Mouse (Mus musculus) MEL (cell line): ENCODE data around the gene Numbl. TPM values are rescaled to one million over a fixed set of nuclear protein-coding genes. Genes with fewer than 3 reads are reported as not detected.

ENCODE experiments used
- DNase-seq: peaks from one replicate; pipeline ENCODE4 v3.0.0; 2011; ENCODE audit warnings: low read depth, low spot score
- H3K27ac ChIP-seq: 2 replicates; pipeline ENCODE4 v1.5.1; 2012; ENCODE audit warnings: low read depth, mild to moderate bottlenecking, control low read depth, low read length, moderate library complexity; ENCODE audit not compliant: control insufficient read depth
- H3K27me3 ChIP-seq, 2 experiments: fragments of 150-350 bp in 1 of 2; sonication (generic) in 1 of 2; 2 replicates each; pipeline ENCODE4 v1.6.1; 2012; ENCODE audit warnings: low read length in 2 of 2, mild to moderate bottlenecking in 2 of 2, improper control_type of control experiment in 1 of 2, moderate library complexity in 1 of 2; ENCODE audit not compliant: insufficient read depth in 2 of 2, control insufficient read depth in 1 of 2
- H3K36me3 ChIP-seq, 2 experiments: 2 replicates each; pipeline ENCODE4 v1.6.1; 2012 to 2014; ENCODE audit warnings: low read length in 2 of 2, improper control_type of control experiment in 1 of 2, inconsistent platforms in 1 of 2, mild to moderate bottlenecking in 1 of 2; ENCODE audit not compliant: insufficient read depth in 2 of 2, control insufficient read depth in 1 of 2
- H3K4me1 ChIP-seq, 2 experiments: fragments of 150-350 bp in 1 of 2; sonication (generic) in 1 of 2; 2 replicates each; pipeline ENCODE4 v1.6.1; 2012; ENCODE audit warnings: low read length in 2 of 2, improper control_type of control experiment in 1 of 2, mild to moderate bottlenecking in 1 of 2; ENCODE audit not compliant: insufficient read depth in 2 of 2, control insufficient read depth in 1 of 2
- H3K4me3 ChIP-seq, 2 experiments: fragments of 150-350 bp in 1 of 2; sonication (generic) in 1 of 2; 2 replicates each; pipeline ENCODE4 v1.5.1; 2012; ENCODE audit warnings: low read depth in 2 of 2, low read length in 2 of 2, mild to moderate bottlenecking in 2 of 2, moderate library complexity in 2 of 2, control low read depth in 1 of 2, improper control_type of control experiment in 1 of 2; ENCODE audit not compliant: control insufficient read depth in 1 of 2, insufficient read depth in 1 of 2
- H3K79me2 ChIP-seq: 2 replicates; pipeline ENCODE4 v1.6.1; 2012; ENCODE audit warnings: mild to moderate bottlenecking, low read length, moderate library complexity; ENCODE audit not compliant: control insufficient read depth, poor library complexity, insufficient read depth
- H3K9ac ChIP-seq: 2 replicates; pipeline ENCODE4 v1.6.1; 2012; ENCODE audit warnings: low read depth, mild to moderate bottlenecking, control low read depth, low read length, moderate library complexity; ENCODE audit not compliant: control insufficient read depth, poor library complexity, severe bottlenecking
- H3K9me3 ChIP-seq: fragments of 150-350 bp; sonication (generic); replicated peaks from 2 replicates; pipeline ENCODE4 v1.6.1; 2012; ENCODE audit warnings: mild to moderate bottlenecking, low read length, improper control_type of control experiment, moderate library complexity; ENCODE audit not compliant: insufficient read depth
- BHLHE40 ChIP-seq: IDR thresholded peaks from 2 replicates; pipeline ENCODE4 v1.6.1; 2012; ENCODE audit warnings: low read depth, mild to moderate bottlenecking, inconsistent platforms, low read length, improper control_type of control experiment, borderline replicate concordance
- CHD1 ChIP-seq: IDR thresholded peaks from 2 replicates; pipeline ENCODE4 v1.6.1; 2012; ENCODE audit warnings: low read depth, mild to moderate bottlenecking, inconsistent platforms, low read length, improper control_type of control experiment
- CHD2 ChIP-seq: IDR thresholded peaks from 2 replicates; pipeline ENCODE4 v1.6.1; 2011; ENCODE audit warnings: low read length, improper control_type of control experiment
- CTCF ChIP-seq, 3 experiments: IDR thresholded peaks in 2 of 3; conservative IDR thresholded peaks in 1 of 3; 2 replicates each; pipeline ENCODE4 v1.5.1; 2011 to 2012; ENCODE audit warnings: low read length in 3 of 3, low read depth in 2 of 3, mild to moderate bottlenecking in 2 of 3, improper control_type of control experiment in 1 of 3, inconsistent platforms in 1 of 3, mixed read lengths in 1 of 3, moderate library complexity in 1 of 3; ENCODE audit not compliant: control insufficient read depth in 1 of 3, insufficient read depth in 1 of 3, poor library complexity in 1 of 3, severe bottlenecking in 1 of 3
- EP300 ChIP-seq, 2 experiments: IDR thresholded peaks; 2 replicates each; pipeline ENCODE4 v1.6.1; 2011; ENCODE audit warnings: improper control_type of control experiment in 2 of 2, low read length in 2 of 2, low read depth in 1 of 2, mild to moderate bottlenecking in 1 of 2
- HCFC1 ChIP-seq: IDR thresholded peaks from 2 replicates; pipeline ENCODE4 v1.6.1; 2012; ENCODE audit warnings: low read depth, mild to moderate bottlenecking, inconsistent platforms, low read length, improper control_type of control experiment, moderate library complexity
- JUND ChIP-seq: IDR thresholded peaks from 2 replicates; pipeline ENCODE4 v1.6.1; 2011; ENCODE audit warnings: low read depth, mild to moderate bottlenecking, improper control_type of control experiment, low read length
- KAT2A ChIP-seq: conservative IDR thresholded peaks from 2 replicates; pipeline ENCODE4 v1.6.1; 2012; ENCODE audit warnings: low read depth, low read length, improper control_type of control experiment, inconsistent platforms
- MAZ ChIP-seq: IDR thresholded peaks from 2 replicates; pipeline ENCODE4 v1.6.1; 2012; ENCODE audit warnings: low read depth, mild to moderate bottlenecking, inconsistent platforms, low read length, improper control_type of control experiment
- MEF2A ChIP-seq: IDR thresholded peaks from 2 replicates; pipeline ENCODE4 v1.6.1; 2014; ENCODE audit warnings: low read depth, mild to moderate bottlenecking, inconsistent platforms, low read length, improper control_type of control experiment; ENCODE audit not compliant: poor library complexity, insufficient replicate concordance, severe bottlenecking; ENCODE audit errors: extremely low read depth
- MYC ChIP-seq: IDR thresholded peaks from 2 replicates; pipeline ENCODE4 v1.6.1; 2011; ENCODE audit warnings: low read depth, mild to moderate bottlenecking, low read length, improper control_type of control experiment, moderate library complexity
- POLR2AphosphoS5 ChIP-seq: IDR thresholded peaks from 2 replicates; pipeline ENCODE4 v1.6.1; 2012; ENCODE audit warnings: low read depth, borderline replicate concordance, mild to moderate bottlenecking, inconsistent platforms, low read length, moderate library complexity, mixed read lengths
- RAD21 ChIP-seq: IDR thresholded peaks from 2 replicates; pipeline ENCODE4 v1.6.1; 2011; ENCODE audit warnings: mild to moderate bottlenecking, low read depth, low read length, improper control_type of control experiment
- SMC3 ChIP-seq: IDR thresholded peaks from 2 replicates; pipeline ENCODE4 v1.6.1; 2011; ENCODE audit warnings: low read depth, low read length, improper control_type of control experiment
- TAL1 ChIP-seq: IDR thresholded peaks from 2 replicates; pipeline ENCODE4 v1.6.1; 2012; ENCODE audit warnings: mild to moderate bottlenecking, inconsistent platforms, low read length, moderate library complexity, mixed read lengths
- TBP ChIP-seq: IDR thresholded peaks from 2 replicates; pipeline ENCODE4 v1.8.0; 2011; ENCODE audit warnings: low read depth, low read length, improper control_type of control experiment
- USF2 ChIP-seq, 2 experiments: IDR thresholded peaks; 2 replicates each; pipeline ENCODE4 v1.6.1; 2011 to 2012; ENCODE audit warnings: improper control_type of control experiment in 2 of 2, low read length in 2 of 2, borderline replicate concordance in 1 of 2, inconsistent platforms in 1 of 2, low read depth in 1 of 2, mild to moderate bottlenecking in 1 of 2; ENCODE audit not compliant: insufficient read depth in 1 of 2
- ZKSCAN1 ChIP-seq: IDR thresholded peaks from 2 replicates; pipeline ENCODE4 v1.6.1; 2012; ENCODE audit warnings: low read depth, mild to moderate bottlenecking, inconsistent platforms, low read length, improper control_type of control experiment, moderate library complexity
- ZMIZ1 ChIP-seq: IDR thresholded peaks from 2 replicates; pipeline ENCODE4 v1.6.1; 2012; ENCODE audit warnings: low read depth, mild to moderate bottlenecking, inconsistent platforms, low read length, improper control_type of control experiment, moderate library complexity
- polyA plus RNA-seq, 2 experiments: library from polyadenylated mRNA; stranded (reverse) in 1 of 2; unstranded in 1 of 2; fragments of >175 nt in 1 of 2; fragments of >200 nt in 1 of 2; gene quantifications; 2 replicates each; pipeline versions ENCODE4 v1.2.1 to v1.2.4; 2012; ENCODE audit warnings: low replicate concordance in 2 of 2, low read depth in 1 of 2; ENCODE audit not compliant: insufficient read length in 2 of 2, insufficient read depth in 1 of 2, missing spikeins in 1 of 2
- total RNA-seq: library from RNA; depleted of rRNA; stranded (reverse); fragments of 300-350 nt; gene quantifications from 2 replicates; pipeline ENCODE4 v1.2.3, GENCODE M21; 2012

Numbl gene
- total and polyA plus RNA-seq, 3 experiments = 2.2 to 10.6 TPM; not detected in 1

GRCm38 (mm10) chr7:27291795-27292466, 33.7 kb downstream of the Numbl start:
- TF ChIP-seq KAT2A = no peak
- no peak for TF ChIP-seq MEF2A
- no peak for TF ChIP-seq HCFC1
- no peak for TF ChIP-seq ZMIZ1
- no peak for TF ChIP-seq MYC
- no peak for TF ChIP-seq POLR2AphosphoS5
- TF ChIP-seq MAZ = no peak
- TF ChIP-seq CHD1 = no peak
- Histone ChIP-seq H3K36me3 (no peaks in the 10 kb centered on the region), H3K79me2 (no peaks in the 10 kb centered on the region), H3K4me3 (no peak overlapping the region), H3K9me3 (no peaks in the 10 kb centered on the region), H3K9ac (no peak overlapping the region), H3K27me3 (peaks cover 0 to 2% of the 10 kb centered on the region in 2 experiments; a peak in 1 of 4 replicates), H3K4me1 (no peaks in the 10 kb centered on the region), H3K27ac (no peak overlapping the region)
- DNase-seq = no peak

DNA sequence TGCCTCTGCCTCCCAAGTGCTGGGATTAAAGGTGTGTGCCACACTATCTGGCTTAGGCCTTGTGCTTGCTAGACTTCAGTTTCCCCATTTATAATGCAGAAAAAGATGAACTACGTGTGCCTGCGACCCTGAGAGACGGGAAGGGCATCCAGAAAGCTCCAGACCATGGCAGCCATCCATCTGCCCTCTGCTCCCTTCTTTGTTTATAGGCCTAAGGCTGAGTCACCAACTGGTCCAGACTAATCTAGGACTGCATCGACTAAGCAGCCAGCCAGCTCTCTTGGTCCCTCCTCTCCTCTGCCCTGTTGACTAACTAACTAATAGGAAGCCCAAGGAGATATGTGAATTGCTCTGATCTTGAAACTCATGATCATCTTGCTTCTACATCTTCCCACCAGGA, 37.7 kb downstream of the Numbl start:
- peaks cover 0 to 2% of the 10 kb centered on the region in 2 experiments; a peak in 1 of 4 replicates for H3K27me3 ChIP-seq
- H3K9ac ChIP-seq = no peak overlapping the region
- DNase-seq = no peak
- no peak overlapping the region for H3K4me3 ChIP-seq
- TF ChIP-seq CHD2 = no peak
- no peak for TF ChIP-seq ZKSCAN1
- H3K27ac ChIP-seq = no peak overlapping the region
- H3K4me1 ChIP-seq = no peaks in the 10 kb centered on the region
- no peaks in the 10 kb centered on the region for H3K79me2 ChIP-seq
- no peaks in the 10 kb centered on the region for H3K9me3 ChIP-seq
- H3K36me3 ChIP-seq = no peaks in the 10 kb centered on the region

GRCm38 (mm10) chr7:27296518-27296917, 38.3 kb downstream of the Numbl start:
- H3K27me3 ChIP-seq = peaks cover 0 to 2% of the 10 kb centered on the region in 2 experiments; a peak in 1 of 4 replicates
- H3K9ac ChIP-seq = no peak overlapping the region
- no peaks in the 10 kb centered on the region for H3K36me3 ChIP-seq
- no peak overlapping the region for H3K27ac ChIP-seq
- H3K4me1 ChIP-seq = no peaks in the 10 kb centered on the region
- peak; percentile 44; the same call in 1 of the 2 replicates for TF ChIP-seq TBP
- TF ChIP-seq BHLHE40 = no peak
- TF ChIP-seq JUND = no peak
- peak in 2 of 3 experiments; percentile 31 to 52; a peak in 3 of 6 replicates for TF ChIP-seq CTCF (IDR thresholded peaks at IDR 0.05 in 2 of 3, conservative IDR thresholded peaks at IDR 0.05 in 1 of 3; ENCODE audit: control insufficient read depth in 1 of 3, insufficient read depth in 1 of 3, low read depth in 2 of 3, low read length in 3 of 3, poor library complexity in 1 of 3, severe bottlenecking in 1 of 3)
- peak; percentile 54 for TF ChIP-seq RAD21
- TF ChIP-seq EP300 (IDR thresholded peaks at IDR 0.05; ENCODE audit: low read depth in 1 of 2, low read length in 2 of 2) = no peak
- TF ChIP-seq USF2 (IDR thresholded peaks at IDR 0.05; ENCODE audit: borderline replicate concordance in 1 of 2, insufficient read depth in 1 of 2, low read depth in 1 of 2, low read length in 2 of 2) = no peak
- no peak for TF ChIP-seq CHD2
- no peak for TF ChIP-seq TAL1
- TF ChIP-seq SMC3 = peak; percentile 39; the same call in 1 of the 2 replicates
- no peak overlapping the region for H3K4me3 ChIP-seq
- DNase-seq = peak; percentile 29
- no peaks in the 10 kb centered on the region for H3K79me2 ChIP-seq
- H3K9me3 ChIP-seq = no peaks in the 10 kb centered on the region
